Mouse (Mus musculus): ENCODE data around the gene Gmcl1.

Gene Gmcl1

DNA sequence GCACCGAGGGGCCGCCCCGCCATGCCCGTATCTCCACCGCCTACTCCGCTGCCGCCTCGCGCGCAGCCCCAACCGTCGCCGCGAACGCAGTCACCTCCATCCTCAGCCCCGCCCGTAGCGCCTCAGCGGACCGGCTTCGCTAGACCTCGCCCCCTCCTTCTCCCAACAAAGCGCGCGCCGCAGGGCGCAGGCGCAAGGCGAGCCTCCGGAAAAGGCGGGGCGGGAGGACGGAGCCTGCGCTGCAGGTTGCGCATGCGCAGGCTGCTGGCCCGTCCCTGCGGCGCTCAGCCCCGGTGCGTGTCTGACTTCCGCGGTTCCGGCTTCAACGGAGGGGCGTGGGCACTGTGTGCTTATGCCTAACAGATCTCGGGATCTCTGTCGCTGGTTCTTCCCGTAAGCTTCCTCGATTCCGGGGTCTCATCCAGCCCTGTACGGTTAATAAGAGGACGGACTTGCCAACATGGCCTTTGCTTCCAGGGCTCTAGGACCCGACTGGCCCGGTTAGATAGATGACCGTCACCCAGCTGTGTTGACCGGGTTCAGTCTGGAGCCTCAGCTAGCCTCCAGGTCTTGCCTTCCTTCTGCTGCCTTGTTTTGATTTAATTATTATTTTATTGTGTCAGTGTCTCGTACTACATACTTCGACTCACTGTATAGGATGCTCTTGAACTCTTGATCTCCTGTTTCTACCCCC, at the start of gene Gmcl1:
Gmcl1 (minus strand) TSS at position 201 of the 694 bp plus-strand sequence.
- peak; percentile 97 to 98 for DNase-seq

DNA sequence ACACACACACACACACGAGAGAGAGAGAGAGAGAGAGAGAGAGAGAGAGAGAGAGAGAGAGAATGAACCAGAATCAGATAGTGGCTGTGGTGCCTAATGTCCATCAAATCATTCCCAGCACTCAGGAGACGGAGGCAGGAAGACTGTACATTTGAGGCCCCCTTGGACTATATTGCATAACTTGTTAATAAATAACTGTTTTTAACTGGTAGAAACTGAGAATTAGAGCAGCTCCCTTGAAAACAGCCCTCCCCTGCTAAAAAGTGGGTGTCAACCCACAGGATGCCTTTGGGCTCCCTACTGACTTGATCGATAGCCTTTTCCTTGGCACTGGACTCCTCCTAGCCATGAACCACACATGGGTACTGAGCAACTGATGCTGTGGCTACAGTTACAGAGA, 49.2 kb upstream of the Gmcl1 start:
- no peak for DNase-seq

DNA sequence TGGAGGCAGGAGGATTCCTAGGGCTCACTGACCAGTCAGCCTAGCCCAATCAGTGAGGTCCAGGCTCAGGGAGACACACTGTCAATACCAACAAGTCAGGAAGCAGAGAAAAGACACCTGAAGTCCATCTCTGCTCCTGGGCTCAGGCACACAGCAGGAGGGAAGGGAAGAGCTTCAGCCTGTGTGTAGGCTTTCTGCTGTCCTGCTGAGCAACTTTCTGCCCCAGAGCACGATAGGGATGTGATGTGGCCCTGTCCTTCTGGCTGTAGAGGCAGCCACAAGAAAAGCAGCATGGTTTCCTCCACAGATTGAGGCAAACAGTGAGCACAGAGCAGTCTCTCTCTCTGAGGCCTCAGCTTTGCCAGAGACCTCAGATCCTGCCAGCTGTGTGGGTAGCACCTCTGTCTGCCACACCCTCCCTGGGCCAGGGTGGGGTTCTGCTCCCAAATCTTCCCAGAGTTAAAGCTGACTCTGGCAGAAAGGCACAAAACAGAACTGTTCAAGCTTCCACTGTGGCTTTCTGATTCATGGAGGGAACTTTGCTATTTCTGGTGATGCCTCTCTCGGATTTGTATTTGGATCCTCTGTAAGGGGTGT, 48.3 kb upstream of the Gmcl1 start:
- DNase-seq, result no peak

DNA sequence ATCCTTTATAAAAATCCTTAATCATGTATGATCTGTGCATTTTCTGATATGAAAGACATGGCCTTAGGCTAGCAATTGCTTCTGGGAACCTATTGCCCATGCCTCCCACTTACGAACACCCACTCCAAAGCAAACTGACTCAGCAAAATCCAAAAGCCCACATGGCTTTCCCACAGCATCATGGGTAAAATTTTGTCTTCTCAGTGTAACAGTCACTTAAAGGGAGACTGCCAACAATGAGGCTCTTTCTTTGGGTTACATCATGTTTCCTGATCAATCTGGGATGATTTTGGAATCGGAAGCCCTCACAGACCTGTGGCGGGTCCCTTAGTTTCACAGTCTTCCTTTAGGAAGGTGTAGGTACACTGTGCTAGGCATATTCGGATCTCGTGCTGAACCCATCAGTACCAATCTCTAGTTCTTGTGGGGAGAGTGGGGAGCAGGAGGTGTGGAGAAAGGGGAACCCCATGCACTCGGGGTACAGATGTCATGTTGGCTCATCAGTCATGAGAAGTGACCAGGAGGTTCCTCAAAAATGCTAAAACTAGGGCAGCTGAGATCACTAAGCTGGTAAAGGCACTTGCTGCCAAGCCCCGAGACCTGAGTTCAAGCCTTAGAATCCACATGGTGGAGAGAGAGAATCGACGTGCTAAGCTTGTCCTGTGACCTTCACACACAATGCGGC, 45.9 kb upstream of the Gmcl1 start:
- no peak for DNase-seq

DNA sequence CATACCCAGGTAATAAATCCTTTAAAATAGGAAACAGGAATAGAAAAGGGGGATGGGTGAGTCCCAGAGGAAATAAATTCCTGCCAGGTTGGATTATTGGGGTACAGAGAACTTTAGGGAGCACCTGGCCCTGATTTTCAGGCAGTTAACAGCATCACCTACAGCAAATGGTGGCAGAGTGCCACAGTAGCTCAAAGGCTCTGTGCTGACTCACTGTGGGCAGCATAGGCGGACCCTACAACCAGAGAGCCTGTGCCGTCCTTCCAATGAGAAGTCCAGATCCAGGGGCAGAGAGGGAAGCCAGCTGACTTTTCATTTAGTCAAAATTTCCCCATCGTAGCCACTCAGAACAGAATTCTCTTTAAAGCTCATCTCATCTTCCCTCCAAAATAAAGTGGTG, 44.0 kb upstream of the Gmcl1 start:
- no peak for DNase-seq

DNA sequence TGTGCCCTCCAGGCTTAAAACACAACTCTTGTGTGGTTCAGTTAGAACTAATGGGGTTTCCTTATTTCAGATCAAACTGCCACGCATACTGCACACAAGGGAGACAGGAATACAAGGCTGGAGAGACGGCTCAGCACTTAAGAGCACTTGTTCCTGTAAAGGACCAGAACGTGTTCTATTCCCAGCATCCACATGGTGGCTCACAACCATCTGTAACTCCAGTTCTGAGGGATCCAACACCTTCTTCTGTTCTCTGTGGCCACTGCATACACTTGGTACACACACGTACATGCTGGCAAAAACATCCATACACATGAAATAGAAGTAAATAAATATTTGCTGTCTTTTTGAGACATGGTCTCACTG, 43.5 kb upstream of the Gmcl1 start:
- no peak for DNase-seq

DNA sequence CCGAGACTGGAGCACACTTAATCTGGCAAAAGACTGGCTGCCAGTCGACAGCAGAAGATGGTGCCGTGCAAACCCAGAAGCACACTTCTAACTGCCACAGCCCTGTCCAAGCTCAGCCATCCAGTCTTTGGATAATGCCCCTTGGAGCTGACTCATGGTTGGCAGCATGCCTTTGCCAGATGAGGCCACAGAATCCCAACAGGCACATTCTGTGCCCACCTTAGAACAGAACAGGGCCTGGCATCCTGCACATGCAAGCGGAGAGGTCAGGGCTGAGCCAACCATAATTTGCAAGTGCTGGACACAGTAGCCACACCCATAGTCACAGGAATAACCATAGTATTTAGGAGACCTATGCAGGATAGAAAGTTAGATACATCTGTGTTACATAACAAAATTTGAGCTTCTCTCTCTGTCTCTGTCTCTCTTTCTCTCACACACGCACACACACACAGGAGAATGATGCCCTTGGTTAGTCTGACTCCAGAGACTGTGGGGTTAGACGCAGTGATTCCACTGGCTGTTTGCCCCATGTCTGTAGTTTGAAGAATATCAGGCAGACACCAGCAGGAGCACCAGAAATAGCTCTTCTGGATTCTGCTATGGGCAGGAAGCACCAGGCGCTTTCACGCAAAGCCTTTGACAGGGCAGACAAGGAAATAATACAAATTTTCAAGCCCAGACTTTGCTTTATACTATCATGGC, 43.0 kb upstream of the Gmcl1 start:
- peak; percentile 32 to 54 for DNase-seq

DNA sequence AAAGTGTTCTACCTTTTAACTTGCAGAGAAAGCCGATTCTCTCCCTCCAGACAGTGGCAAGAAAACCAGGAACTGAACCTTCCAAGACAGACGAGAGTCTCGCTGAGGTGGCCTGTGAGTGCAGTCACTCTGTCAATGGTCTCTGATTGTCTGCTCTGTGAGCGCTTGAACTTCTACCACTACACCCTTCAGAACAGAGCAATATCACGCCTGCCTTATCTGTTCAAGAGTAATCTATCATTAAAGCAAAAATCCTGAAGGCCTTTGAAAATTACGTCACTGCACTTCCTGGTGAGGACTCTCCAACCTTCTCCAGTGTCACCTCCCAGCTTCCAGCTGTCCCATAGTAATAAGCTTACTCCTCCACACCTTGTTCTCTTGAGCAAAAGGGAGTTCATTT, 41.8 kb upstream of the Gmcl1 start:
- DNase-seq, result no peak

DNA sequence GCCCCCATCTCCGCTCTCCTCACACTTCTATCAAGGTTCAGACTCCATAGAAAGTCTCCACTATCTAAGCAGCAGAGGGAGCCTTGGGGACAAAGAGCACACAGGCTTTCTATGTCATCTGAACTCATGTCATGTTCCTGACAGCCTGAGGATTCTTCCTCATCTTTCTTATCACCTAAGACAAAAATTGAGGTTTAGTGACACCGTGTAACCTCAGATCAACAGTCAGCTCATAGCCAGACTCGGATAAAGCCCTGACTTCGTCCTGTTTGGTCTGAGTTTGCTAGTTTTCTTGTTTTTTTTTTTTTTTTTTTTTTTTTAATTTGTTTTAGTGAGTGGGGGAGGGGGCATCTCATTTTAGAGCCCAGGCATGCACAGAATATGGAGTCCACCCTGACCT, 40.6 kb upstream of the Gmcl1 start:
- DNase-seq, result no peak

DNA sequence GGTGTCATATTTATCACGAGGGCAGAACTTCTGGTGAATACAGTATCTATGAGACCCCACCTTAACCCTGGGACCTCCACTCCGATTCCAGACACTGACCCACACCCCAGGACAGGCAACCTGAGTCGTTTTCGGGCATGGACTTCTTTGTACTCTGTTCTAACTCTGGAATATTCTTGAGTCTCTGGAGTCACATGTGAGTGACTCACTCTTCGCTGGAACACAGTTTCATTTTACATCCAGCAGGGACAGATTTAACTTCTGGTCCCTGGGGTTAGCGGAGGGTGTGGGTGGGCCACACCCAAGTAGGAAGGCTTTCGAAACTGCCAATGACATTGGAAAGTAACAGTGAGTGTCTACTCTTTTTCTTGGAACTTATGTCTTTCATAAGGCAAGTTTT, 39.4 kb upstream of the Gmcl1 start:
- DNase-seq, result no peak

DNA sequence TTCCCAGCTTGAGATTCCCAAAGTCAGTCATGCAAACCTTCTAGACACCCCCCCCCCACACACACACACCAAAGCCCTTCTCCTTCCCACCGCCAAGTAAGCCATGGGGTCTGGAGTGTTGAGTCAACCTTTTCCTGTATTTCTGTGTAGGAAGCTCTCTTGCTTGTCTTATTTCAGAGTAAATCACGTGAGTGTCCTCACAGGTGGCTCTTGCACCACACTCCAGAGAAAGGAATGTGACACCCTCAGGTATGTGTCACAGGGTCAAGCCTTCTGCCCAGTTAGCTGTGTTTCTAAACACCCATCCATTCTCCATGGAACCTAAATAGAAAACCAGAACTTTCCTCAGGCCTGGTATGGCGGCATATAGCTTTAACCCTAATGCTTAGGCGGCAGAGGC, 35.8 kb upstream of the Gmcl1 start:
- DNase-seq, result no peak

DNA sequence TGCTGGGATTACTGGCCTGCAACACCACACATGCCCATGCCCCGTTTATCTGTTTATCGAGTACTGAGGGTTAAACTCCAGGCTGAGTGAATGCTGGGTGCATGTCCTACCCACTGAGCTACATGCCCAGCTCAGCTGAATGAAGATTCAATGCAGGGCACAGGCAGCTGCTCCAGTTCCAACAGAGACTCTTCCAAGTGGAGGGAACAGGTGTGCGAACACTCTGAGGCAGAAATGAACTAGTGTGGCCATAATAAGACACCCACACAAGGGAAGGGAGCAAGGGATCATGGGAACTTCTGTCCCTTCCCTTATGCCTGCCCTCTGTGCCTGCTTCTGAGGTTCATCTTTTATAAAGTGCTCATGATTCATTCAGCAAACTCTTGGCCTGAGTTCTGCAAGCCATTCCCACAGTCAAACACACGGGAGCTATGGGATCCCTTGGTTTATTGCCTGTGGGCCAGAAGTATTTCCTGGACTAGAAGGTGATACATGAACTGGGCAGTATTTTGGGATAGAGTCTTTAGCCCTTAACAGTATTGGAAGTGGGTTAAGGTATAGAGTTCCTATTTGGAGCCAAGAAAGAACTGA, 35.1 kb upstream of the Gmcl1 start:
- DNase-seq, result no peak

DNA sequence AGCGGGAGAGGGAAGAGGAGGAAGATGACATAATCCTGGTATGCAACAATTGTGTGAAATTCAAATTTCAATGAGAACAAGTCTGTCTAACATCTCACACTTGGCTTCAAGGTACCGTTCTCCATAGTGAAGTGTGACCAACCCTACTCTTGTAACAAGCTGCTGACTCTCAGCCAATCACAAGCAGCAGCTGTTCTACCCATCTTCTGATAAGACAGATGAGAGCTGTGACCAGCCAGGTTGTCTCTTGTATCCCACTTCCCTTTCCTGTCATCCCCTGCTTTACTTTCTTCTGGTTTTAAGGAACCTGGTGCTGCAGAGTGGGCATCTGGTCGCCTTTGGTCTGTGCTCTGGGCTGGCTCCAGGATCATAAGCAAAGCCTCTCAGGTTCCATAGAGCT, 34.3 kb upstream of the Gmcl1 start:
- DNase-seq, result no peak

DNA sequence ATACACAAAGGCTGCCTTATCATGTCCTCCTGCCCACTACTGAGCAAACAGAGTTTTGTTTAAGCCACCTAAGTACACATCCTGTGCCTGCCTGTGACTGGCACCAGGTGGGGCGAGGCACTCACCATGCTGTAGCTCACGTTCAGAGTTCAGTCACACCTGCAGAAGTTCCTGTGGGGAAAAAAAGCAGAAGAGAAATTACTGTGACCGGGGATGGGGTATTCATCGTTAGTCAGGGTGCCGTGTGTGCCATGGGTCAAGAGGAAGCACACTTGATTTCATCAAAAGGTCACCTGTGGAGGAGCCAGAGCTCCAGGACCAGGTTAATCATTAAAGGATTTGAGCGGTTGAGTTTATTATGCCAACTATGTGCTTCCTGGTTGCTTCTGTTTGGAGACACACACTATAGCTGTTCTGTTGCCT, 32.5 kb upstream of the Gmcl1 start:
- no peak for DNase-seq

DNA sequence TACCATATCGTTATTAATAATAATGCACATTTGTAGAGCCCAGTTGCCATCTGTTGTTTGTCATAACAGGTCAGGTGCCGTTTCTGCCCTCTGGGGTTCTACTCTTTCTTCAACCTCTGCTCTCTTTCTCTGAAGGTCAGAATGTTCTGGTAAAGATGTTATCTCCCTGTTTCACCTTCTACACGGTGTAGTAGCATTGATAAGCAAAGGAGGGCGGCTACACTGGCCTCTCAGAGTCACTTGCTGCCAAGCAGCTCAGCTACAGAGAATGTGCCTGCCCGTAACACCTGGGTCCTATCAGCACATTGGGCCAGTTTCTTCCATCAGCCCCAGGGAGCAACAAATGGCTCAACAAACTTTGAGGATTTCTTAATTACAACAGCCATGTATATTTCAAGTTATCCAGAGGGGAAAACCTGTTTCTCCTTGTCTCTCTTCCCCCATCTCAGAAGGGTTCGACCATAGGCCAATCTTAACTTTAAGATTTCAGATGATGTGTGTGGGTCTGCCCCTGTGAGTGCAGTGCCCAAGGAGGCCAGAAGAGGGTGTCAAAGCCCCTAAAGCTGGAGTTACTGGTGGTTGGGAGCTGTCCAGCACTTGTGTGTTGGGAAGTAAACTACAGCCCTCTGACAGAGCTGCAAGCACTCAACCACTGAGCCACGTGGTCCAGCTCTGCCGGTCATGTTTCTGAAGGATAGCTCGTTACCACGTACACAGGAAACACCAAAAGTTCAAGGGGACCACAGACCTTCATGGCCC, 21.1 kb upstream of the Gmcl1 start:
- DNase-seq, result no peak

DNA sequence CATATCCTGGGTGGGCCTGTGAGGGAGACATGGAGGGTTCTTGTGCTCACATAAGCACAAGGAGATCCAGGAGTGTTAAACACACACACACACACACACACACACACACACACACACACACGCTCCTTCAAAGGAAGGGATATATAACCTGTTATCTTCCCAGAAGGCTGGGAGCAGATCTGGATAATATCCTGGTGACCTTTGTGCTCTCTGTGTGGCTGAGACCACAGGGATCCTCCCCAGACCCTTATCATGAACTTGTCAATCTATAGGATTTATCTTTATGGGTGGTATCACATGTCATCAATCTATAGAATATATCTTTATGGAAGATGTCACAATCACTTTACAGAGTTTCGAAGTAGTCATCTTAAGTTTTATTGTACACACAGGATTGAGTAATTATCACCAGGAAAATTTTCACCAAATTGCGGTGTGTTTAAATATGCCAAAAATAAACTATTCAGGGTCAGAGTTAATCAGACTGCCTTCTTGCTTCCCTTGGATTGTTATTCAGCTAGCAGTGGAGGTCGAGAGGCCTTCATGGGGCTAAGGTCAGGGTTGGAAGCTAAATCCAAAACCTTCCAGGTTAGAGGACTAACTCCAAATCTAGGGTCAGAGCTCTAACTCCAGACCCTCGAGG, 19.8 kb upstream of the Gmcl1 start:
- no peak for DNase-seq

DNA sequence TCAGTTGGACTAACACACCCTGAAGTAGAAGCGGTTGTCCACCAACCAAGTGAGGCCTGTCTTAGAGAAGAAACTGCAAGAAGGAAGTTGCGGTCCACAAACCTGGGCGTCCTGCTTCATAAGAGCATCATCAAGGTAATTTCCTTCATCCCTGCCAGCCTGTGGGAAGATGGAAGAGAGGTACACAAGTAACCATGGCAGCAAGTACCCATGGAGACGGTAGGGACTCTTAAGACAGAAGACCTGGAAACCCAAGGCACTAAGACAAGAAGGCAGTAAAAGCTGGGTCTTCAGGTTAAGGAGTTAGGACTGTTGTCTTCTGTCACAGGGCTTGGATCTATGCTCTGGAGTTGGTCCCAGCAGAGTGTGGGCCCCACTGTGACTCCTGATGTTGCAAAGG, 17.8 kb upstream of the Gmcl1 start:
- no peak for DNase-seq

DNA sequence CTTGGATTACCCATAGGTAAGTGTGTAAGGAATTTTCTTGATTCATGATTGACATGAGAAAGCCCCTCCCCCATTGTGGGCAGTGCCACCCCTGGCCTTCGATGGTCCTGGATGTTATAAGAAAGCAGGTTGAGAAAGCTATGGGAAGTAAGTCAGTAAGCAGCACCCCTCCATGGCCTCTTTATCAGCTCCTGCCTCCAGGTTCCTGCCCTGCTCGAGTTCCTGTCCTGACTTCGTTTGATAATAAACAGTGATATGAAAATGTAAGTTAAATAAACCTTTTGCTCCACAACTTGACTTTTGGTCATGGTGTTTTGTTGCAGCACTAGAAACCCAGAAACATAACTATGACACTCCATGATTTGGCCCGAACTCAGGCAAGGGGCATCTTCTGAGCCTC, 16.6 kb upstream of the Gmcl1 start:
- DNase-seq, result no peak

DNA sequence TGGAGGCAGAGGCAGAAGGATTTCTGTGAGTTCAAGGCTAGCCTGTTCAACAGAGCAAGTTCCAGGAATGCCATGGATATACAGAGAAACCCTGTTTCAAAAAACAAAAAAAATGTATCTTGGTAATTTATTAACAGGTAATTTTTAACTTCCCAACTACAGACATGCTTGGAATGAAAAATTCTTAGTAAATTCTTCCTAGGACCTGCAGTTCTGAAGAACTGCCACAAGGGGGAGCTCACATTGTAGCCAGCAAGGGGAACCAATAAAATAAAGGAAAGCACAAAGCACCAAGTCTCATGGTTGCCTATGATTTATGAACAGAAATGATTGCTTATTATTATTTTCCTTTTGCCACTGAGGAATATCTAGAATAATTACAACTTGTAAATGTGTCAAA, 14.0 kb upstream of the Gmcl1 start:
- peak; percentile 67 to 77 for DNase-seq

DNA sequence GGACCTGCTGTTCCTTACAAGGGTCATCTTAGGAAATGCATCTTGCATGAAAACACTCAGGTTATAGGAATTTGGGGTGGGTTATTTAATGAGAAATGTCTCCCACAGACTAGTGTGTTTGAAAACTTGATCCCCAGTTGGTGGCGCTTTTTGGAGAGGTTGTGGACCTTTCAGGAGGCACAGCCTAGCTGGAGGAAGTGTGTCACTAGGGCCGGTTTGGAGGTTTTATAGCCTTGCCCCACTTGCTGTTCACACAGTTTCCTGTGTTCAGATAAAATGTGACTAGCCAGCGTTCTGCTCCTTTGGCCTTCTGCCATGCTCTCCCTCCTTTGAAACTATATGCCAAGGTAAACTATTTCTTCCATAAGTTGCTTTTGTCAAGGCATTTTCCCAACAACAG, 7.5 kb upstream of the Gmcl1 start:
- DNase-seq, result peak in 1 of 2 experiments; percentile 4

DNA sequence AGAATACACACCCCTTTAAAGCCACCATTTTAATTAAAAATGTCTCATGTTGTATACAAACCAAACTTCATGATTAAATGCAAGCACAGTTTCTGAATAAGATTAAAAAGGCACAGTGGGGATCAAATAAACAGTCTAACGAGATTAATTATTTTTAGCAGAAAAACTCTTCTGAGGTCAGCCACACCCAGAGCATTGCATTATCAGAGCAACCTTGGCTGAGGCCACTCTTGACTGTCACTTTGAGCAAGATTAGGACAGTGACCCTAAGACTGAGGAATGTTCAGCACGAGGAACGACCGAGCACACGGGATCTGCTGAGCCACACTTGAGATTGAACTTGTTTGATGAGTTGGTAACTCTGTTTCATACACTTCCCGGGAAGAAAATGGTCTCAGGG, 3.6 kb upstream of the Gmcl1 start:
- no peak for DNase-seq

DNA sequence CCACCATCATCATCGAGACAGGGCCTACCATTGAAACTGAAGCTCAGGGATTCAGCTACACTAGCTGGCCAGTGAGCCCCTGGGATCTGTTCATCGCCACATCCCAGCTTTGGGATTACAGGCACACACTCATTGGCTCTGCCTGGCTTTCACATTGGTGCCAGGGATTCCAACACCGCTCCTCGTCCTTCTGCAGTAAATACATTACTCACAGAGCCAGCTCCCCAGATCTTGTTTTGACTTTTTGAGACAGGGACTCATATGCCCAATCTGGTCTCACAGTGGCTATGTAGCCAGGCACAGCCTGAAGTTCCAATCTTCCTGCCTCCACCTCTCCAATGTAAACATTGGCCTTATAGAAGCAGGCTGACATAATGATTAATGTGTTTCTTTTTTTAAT, 3.1 kb upstream of the Gmcl1 start:
- DNase-seq, result no peak
